Mouse (Mus musculus): ENCODE results near the gene Cntn4. TPM values are rescaled to one million over a fixed set of nuclear protein-coding genes. Genes with fewer than 3 reads are reported as not detected.
"Not testable (repeated sequence)": the region's sequence is repeated elsewhere in the genome, so short reads cannot be mapped to it uniquely, and the experiment has no call there.

The Cntn4 gene
- total RNA-seq, 2 experiments from 2014 or later: not detected

DNA sequence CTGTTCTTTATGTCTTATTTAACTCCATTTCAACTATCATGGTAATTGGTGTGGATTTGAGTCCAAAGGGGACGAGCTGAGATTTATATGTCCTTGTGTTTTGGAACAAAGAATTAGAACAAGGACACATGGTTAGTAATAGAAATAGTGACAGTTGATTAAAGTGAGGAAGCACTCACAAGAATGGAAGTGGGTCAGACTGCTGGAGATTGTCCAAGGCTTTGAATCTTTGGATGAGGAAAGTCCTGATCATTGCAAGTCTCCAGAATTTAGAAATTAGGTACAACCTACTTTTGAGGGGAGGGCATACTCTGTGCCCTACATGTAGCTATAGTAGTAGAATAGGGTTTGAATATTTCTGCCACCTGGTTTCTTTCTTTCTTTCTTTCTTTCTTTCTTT lies 622.0 kb downstream of the Cntn4 start:
- ATAC-seq (replicated peaks; ENCODE audit: low FRiP score, poor library complexity, severe bottlenecking): no peak

DNA sequence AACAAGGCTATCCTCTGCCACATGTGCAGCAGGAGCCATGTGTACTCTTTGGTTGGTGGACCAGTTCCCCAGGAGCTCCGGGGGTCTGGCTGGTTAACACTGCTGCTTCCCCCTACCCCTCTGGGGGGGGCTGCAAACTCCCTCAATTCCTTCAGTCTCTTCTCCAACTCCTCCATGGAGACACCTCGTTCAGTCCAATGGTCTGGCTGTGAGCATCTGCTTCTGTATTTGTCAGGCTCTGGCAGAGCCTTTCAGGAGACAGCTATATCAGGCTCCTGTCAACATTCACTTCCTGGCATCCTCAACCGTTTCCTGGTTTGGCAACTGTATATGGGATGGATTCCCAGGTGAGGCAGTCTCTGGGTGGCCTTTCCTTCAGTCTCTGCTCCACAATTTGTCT lies 622.7 kb downstream of the Cntn4 start:
- no peak for ATAC-seq (replicated peaks; ENCODE audit: low FRiP score, poor library complexity, severe bottlenecking)

DNA sequence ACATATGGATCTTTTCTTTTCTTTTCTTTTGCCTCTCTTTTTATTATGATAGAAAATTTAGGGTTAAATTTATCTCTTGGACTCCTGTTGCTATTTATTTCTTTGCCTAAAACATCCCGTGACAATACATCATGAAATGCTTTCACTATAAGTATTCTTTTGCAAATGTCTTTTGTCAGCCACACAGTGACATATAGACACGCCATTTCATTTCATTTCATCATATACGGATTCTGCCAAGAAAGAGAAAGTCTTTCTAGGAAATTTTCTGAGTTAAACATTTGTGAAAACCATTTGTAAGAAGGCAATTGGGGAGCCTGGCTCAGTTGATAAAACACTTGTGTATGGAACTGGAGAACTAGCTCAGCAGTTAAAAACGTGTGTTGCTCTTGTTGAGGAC lies 625.0 kb downstream of the Cntn4 start:
- no peak for ATAC-seq (replicated peaks; ENCODE audit: low FRiP score, poor library complexity, severe bottlenecking)

DNA sequence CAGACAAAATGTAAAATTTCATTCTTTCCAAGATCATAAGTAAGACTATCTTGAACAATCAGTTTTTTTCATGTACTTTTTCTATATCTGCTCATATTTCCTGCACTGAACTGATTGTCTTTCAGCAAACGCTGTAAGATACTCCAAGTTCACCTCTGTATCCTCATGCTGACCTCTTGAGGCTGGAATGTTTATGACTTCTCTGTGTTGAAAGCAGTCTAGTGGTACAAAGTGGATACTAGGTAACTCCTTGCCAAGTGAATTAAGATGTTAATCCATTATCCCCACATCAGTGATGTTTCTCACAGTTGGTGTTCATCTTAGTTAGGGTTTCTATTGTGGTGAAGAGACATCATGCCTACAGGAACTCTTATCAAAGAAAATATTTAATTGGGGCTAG lies 651.5 kb downstream of the Cntn4 start:
- ATAC-seq (replicated peaks; ENCODE audit: low FRiP score, poor library complexity, severe bottlenecking): no peak

DNA sequence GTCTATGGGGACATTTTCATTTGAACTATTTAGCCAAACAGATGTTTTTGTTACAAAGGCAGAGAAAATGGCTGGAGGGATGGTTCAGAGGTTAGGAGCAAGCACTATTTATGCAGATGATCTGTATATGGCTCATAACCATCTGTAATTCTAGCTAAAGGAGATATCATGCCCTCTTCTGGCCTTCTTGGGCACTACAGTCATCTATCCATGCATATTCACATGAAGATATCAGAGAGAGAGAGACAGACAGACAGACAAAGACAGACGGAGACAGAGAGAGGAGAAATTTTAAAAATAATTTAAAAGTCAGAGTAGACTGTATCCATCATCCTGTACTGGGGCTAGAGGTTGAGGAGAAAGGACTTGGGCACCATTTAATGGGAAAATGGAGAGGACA lies 652.2 kb downstream of the Cntn4 start:
- ATAC-seq (replicated peaks; ENCODE audit: low FRiP score, poor library complexity, severe bottlenecking): no peak

DNA sequence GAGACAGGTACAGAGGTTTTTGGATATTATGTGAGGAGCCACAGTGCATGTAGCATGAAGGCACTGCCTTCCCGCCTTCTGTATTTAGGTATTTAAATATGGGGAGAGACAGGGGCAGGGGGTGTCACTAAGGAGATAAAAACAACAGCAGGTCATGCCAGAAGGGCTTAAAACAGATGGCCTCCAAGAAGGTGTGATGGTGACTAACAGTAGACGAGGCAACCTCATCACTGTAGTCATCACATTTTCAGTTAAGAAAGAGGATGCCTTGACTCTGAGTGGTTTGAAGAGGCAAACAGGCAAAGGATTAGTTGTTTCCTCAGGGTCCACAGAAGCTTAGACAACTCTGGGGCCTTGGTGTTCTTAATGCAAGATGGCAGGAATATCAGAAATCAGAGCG lies 655.0 kb downstream of the Cntn4 start:
- ATAC-seq (replicated peaks; ENCODE audit: low FRiP score, poor library complexity, severe bottlenecking): no peak

DNA sequence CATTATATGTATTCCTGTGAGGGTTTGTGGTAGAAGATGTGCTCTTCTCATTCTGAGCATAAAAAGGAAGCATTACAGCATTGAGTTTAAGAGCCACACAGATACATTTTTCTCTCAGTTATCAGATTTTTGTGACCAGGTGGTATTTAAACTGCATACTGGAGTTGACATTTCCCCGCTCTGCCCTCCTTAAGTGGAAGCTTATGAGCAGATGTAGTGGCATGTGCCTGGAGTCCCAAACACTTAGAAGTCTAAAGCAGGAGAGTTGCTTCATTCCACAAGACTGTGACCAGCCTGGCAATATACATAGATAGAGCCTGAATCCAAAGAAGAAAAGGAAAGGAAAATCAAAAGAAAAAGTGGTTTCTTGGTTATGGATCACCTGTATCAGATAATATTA lies 655.5 kb downstream of the Cntn4 start:
- no peak for ATAC-seq (replicated peaks; ENCODE audit: low FRiP score, poor library complexity, severe bottlenecking)

DNA sequence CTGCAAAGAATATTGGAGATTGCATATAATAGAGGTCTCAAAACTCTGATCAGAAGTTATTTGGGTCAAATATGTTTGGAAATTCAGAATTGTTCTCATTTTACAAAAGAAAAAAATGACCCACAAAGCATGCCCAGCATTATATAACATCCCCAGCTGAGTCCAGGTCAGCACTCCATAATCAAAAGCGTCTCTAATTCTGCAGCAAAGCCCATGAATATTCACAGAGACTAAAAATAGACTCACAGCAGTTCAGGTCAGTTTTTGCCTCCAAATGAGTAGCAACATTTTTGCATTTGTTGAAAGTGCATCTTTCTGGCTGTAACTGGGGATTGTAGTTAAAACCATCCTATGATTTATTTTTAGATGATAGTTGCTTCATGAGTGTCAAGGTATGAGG lies 657.6 kb downstream of the Cntn4 start:
- no peak for ATAC-seq (replicated peaks; ENCODE audit: low FRiP score, poor library complexity, severe bottlenecking)

DNA sequence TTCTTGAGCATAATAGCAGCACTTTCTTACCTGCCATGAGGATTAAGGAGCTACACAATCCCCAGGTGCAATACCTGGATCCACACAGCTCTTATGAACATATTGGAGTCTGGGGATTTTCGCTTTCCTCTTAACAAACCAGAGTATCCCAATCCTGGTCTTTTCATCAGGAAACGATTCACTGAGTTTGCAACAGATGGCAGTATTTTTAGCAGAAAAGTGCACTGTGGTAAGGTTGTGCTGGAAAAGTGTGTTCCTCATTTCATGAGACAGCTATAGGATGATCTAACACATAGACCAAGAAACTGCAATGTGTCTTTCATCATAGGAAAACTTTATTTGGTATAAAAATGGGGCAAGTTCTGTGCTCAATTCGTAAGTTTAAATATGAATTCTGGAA lies 659.3 kb downstream of the Cntn4 start:
- no peak for ATAC-seq (replicated peaks; ENCODE audit: low FRiP score, poor library complexity, severe bottlenecking)

DNA sequence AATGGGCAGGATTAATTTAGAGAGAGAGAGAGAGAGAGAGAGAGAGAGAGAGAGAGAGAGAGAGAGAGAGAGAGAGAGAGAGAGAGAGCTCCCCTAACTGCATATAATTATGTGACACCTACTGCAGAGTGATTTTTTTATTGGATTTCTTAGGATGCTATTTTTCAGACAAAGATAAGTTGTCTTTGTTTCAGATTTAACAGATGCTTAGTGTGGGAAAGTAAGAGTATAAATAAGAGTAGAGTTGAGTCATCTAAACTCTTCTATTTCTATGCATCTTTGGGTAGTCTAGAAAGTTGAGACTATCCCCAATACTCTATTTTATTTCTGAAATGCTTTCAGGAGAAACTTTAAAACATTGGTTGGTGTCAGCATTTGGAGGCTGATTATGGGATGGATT lies 660.4 kb downstream of the Cntn4 start:
- ATAC-seq (replicated peaks; ENCODE audit: low FRiP score, poor library complexity, severe bottlenecking): no peak

DNA sequence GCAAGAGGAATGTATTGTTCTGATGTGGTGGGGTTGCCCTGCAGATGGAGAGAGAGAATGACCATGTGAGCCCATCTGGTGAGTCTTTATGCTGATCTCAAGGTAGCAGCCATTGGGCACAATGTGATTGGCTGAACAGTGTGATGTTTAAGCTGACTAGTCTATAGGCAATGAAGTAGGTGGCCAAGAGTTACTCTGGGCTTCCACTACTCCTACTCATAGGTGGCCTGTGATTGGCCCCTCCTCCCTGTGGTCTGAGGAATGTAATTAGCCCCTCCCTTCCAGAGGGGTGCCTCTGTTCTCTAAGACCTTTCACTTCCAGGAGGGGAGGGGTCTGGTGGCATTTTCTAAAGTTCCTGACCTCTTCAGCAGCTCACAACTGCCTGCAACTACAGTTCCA lies 663.7 kb downstream of the Cntn4 start:
- no peak for ATAC-seq (replicated peaks; ENCODE audit: low FRiP score, poor library complexity, severe bottlenecking)

DNA sequence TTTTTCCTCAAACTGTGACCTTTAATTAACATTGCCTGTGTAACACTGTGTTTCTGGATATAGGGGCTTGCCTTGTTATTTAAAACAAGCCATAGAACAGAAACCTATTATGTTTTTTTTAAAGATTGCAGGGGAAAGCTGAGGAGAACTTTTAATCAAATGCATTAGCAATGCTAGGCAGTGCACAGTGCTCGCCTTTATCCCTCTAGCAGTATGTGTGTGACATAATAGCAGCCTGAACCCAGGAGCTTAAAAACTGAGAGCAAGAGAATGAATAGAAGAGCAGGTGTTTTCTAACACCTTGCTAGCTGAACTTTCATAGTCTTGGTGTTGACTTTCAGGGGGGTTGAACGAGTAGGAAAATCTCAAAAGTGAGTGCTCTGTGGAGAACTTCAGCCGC lies 672.6 kb downstream of the Cntn4 start:
- no peak for ATAC-seq (replicated peaks; ENCODE audit: low FRiP score, poor library complexity, severe bottlenecking)

DNA sequence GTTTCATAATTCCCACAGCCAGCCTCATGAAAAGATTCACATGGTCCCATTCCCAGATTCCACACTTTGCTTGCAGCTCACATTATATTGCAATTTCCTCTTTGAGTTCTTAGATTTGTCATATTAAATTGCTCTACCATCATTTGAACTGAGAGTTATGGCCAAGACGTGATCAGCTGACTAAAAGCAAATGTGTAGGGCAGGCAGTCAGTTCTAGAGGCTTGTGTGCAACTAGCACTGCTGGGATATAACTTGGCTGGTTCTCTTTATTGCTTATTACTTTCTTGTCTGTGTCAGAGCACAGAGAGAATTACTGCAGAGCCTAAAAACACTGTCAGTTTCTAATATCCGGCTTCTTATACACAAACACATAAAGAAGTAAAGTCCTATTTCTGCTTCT lies 673.9 kb downstream of the Cntn4 start:
- ATAC-seq (replicated peaks; ENCODE audit: low FRiP score, poor library complexity, severe bottlenecking): no peak

DNA sequence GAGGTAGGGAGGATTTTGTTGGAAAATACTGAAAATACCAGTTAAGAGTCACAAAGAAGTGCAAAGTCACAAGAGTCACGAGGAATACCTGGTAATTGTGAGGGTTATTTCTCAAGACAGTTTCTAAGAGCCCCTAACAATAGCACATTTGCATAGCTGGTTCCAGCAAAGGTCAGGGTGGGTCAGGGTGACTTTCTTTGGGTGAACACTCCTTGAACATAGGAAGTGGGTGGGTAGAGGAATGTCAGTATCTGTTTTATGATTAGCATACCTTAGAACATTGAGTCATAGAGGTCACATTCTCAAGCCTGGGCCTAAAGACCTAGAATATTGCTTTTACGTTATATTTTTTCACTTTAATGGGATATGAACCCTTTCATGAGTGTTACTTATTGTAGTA lies 681.3 kb downstream of the Cntn4 start:
- not testable (repeated sequence) for ATAC-seq (replicated peaks; ENCODE audit: low FRiP score, poor library complexity, severe bottlenecking)

DNA sequence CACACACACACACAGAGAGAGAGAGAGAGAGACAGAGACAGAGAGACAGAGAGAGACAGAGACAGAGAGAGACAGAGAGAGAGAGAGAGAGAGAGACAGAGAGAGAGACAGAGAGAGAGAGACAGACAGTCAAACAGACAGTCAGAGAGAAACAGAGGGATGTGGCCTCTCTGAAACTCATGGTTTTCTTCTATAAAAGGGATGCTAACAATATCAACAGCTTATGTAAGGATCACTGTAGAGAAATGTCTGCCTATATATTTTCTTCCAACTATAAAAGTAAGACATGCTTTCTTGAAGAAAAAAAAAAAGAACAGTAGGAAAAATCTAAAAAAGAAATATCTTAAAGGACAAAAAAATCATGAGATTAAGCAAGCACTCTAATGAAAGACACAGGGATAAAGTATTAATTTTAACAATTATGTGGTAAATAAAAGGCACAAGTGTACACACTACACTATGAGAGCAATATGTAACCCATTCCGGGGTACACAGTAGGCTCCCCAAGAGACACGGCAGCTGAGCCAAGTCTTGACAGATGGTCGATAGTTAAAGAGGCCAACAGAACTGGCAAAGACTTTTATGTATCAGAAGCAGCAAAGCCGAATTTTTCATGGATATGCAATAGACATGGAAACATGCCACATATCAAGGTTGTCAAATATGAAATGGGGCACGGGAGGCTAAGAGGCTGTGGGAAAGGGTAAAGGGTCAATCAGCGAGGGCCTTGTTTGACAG lies 704.0 kb downstream of the Cntn4 start:
- ATAC-seq (replicated peaks; ENCODE audit: low FRiP score, poor library complexity, severe bottlenecking): no peak

DNA sequence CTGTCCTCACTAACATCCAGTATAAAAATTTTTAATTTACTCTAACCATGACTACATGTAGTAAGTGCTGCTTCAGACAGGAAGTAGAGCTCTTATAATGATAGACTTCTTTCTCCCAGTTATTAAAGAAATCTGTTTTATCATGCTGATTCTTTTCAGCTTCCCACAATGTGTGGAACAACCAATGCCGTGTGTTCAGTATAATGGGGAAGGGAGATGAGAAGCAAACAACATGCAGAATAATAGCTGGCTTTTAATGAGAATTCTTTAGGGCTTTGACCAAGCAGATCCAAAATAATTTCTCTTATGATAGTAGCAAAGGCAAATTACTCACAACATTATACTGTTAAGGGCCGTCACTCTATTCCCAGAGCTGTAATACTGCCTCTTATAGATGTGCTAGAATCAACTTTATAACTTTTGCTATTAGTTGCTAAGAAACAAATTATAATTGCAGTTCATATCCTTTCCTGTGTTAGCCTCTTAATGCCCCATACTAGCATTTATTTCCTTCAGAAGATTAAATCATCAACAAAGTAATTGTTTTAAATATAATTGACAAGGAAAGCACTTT lies 710.5 kb downstream of the Cntn4 start:
- no peak for ATAC-seq (replicated peaks; ENCODE audit: low FRiP score, poor library complexity, severe bottlenecking)

DNA sequence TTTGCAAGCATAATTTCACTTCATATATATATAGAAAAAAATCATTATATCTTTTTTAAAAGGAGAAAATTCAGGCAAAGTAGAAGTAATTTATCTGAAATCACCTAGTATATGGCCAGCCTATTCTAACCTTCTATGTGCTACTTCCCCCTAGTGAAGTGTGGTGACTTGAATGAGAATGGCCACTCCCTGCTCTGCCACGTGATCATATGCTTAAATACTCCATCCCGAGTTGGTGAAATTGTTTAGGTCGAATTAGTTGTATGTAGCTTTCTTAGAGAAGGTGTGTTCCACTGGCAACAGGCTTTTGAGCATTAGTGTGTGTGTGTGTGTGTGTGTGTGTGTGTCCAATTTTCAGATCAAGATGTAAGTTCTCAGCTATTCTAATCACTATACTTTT lies 730.6 kb downstream of the Cntn4 start:
- no peak for ATAC-seq (replicated peaks; ENCODE audit: low FRiP score, poor library complexity, severe bottlenecking)

DNA sequence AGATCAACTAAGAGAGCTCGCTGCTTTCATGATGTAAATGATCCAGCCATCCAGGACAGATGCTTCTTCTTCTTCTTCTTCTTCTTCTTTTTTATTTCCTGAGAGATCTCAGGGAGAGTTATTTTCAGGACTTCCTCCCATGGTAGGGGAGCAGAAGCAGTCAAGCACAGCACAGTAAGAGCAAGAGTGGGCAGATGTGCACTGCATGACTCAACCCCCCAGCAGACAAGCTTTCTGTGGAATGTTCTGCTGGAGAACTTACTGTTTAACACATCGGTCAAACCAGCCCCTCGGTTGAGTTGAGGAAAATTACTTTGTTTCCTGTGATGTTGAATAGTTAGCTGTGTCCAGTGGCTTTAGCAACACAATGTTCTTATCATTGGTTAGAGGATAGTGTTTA lies 731.2 kb downstream of the Cntn4 start:
- no peak for ATAC-seq (replicated peaks; ENCODE audit: low FRiP score, poor library complexity, severe bottlenecking)

DNA sequence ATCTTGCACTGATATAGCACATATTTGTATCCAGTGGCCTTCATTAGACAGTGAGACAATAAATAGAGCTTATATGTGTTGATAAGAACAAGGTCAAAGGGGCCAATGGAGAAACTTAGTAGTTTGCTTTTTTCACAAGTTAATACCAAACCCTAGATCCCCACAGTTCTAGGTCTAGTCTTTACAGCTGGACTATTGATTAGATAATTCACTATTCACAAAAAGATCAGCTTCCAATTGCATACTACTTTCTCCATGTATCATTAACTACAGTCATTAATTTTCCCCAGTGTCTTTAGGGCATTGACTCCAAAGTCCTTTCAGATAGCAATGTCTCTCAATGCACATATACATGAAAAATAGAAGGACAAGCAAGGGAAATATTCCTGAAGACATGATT lies 745.5 kb downstream of the Cntn4 start:
- ATAC-seq (replicated peaks; ENCODE audit: low FRiP score, poor library complexity, severe bottlenecking): no peak

DNA sequence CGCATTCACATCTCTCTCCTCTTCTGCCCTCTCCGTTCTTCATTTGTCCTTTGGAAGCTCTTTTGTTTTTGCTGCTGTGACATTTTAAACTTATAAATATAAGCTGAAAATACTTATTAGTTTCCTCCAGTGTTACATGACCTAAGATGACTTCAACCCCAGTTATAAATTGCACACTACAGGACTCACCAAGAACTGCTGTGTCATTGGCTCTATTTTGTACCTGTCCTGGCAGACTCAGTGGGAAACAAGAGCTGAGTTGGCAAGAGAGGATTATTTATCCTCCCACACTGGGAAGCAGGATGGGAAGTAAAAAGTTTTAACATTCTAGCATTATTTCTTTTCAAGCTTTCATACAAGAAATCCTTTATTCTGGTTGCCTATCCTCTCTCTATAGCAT lies 746.0 kb downstream of the Cntn4 start:
- ATAC-seq (replicated peaks; ENCODE audit: low FRiP score, poor library complexity, severe bottlenecking): no peak

DNA sequence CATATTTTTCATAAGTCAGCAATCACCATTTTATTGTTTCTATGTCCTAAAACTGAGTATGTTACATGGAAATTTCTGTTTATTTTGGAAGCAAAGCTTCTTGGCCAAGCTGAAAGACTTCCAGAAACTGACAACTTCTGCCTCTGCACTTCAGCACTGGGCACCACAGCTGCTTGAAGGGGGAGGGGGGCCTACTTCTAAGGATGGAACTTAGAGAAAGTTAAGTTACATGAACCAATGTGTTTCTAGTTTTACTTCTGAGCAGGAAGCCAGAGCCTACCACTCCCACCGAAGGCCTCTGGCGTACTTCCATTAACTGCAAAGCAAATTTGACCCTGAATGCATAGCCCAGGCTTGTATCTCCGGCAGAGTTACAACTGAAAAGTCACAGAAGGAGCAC lies 749.2 kb downstream of the Cntn4 start:
- no peak for ATAC-seq (replicated peaks; ENCODE audit: low FRiP score, poor library complexity, severe bottlenecking)

DNA sequence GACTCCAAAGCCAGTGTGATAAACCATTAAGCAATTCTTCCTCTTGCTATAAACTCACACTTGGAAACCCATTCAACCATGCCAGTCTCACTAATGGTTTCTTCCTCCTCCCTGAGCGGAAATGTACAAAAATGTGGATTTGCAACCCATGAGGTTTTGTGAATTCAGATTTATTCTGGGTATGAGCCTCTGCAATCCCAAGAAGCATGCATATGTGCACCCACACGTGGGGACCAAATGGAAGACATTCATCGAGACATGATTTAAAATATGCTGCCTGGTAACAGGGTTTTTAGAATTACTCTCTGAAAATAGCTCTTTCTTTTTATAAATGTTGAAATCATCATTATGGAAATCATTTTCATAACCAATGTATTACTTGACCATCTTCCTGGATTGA lies 754.0 kb downstream of the Cntn4 start:
- no peak for ATAC-seq (replicated peaks; ENCODE audit: low FRiP score, poor library complexity, severe bottlenecking)
